Mouse (Mus musculus) thymus, postnatal 36 days (tissue): ENCODE measurements around the gene Parva.

ENCODE experiments used
- DNase-seq, 2 experiments: peaks; one replicate each; pipeline ENCODE4 v3.0.0; 2022; ENCODE audit warnings: mixed read lengths in 2 of 2

Gene Parva

DNA sequence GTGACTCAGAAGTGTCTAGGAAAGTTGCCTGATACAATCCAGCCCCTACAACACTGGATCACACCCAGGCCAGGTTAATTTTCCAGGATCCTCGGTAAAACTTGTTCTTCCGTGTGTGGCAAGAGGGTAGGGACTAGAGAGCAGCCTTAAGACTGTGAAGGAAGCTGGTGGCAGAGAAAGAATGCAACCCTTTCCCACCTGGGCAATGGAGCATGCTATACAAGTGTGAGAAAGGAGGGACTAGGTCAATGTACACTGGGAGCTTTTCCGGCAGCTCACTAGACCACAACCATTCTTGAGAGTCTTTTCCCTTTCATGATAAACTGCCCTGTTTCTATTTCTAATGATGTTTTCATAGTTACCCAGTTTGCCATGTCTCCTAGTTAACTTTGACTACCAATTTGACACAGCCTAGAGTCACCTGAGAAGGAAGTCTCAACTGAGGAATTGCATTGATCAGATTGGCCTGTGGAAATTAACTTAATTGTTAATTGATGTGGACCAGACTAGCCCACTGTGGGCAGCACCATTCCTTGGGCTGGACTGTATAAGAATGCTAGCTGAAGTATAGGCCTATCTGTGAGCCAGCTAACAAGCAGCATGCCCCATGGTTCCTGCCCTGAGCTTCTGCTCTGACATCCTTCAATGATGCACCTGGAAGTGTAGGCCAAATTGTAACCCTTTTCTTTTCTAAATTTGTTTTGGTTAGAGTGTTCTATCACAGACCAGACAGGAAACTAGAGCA, 186.9 kb downstream of the Parva start:
- no peak for DNase-seq

DNA sequence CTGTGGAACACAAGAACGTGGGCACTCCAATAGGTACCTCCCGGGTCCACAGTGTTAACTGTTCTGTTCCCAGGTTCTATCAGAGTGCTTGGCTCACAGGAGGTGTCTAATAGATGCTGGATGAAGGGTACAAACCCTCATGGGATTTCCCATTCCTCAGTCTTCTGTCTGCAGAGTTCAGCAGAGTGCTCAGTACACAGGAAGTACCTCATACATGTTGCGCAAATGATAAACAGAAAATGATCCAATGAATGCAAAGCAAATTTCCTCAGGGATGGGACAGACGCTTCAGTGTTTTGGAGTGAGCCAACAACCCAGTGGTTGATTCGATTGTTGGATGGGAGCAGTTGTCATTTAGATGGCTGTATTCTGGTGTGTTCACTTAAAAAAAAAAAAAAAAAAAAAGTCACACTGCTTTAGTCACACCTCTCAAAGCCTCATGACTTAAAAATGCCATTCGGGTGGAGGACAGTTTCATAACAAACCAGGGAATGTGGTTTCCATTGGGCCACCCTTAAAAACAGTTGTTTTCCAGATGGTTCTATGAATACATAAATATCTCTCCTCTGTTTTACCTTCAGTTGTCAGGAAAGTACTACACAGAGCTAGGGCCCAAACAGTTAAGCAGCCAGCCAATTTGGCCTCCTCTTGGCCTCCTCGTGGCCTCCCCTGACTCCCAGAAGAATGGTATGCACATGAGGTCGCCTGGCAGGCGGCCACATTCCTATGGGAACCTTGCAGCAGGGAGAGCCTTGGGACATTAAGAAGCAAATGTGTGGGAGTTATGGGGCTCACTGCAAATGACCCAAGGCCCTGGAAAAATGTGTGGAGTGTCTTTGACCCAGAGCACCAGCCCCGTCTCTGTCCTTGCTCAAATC, 187.7 kb downstream of the Parva start:
- DNase-seq = no peak

DNA sequence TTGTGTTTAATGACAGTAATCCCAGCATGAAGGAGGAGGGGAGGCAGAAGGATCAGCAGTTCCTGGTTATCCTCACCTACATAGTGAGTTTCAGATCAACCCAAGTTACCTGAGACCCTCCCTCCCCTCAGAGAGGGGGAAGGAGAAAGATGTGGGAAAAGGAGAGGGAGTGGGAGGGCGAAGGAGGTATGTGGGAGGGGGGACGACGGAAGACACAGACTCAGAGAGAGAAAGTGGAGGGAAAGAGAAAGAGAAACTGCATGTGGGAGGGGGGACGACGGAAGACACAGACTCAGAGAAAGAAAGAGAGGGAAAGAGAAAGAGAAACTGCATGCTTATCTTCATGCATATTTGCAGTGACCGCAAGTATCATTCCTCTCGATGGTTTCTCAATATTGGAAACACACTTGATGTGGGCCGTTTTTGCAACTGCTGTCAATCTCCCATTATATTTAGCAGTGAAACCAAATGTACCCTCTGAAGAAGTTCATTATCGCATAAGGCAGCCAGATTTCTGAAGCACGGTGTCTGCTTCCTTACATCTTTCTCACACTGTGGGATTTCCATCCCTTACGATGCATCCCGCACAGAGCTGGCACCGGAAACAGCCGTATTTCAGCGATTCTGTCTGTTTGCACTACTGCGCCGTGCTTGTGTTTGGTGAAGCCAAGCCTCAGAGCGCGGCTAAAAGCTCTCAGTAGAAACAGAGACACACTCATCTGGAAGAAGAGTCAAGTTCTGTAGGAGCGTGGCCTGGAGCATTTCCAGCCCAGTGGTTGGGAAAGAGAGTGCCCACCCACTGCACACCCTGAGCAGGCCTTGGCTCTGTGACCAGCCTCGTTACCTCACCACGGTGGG, 193.2 kb downstream of the Parva start:
- no peak for DNase-seq

DNA sequence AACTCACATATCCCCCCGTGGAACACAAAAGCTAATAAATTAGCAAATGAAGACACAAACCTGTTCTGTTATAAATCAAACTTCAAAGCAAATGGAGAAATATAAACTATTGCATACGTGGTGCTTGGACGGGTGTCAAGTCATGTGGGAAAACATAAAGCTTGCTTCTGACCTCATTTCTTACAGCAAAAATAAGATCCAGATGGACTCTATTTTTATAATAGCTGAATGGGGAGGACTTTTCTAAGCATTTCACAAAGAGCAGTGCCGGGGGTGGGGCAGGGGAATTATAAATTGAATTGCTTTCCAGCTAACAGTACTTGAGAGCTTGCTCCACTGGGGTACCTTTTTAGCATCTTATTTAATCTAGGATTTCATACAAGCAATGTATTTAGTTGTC, 200.2 kb downstream of the Parva start:
- no peak for DNase-seq

DNA sequence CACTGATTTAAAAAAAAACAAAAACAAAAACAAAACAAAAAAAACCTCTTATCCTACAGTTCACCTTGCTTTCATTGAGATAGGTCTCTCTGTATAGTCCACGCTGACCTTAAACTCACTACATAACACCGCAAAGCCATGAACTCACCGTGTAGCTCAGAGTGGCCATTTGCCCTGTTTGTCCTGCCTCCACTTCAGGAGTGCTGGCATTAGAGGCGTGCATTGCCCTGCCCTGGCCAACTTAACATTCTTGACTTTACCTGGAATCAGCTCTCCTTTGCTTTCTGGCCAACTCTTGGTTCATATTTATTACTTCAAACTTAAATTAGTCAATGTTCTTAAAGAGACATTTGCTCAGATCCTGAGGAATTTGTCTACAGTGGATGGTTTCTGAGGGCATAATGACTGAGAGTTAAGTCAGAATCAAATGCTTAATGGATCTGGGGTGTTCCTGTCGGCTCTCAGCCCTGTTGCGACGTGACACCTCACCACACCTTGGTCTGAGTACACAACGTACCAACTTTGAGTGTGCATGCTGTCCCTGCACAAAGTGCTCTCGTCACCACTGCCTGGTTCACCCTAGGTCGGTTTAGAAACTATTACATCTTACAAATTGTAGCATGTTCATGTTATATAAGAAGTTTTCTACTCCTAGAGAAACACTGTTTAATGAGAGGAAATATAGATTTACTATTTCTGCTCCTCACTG, 207.4 kb downstream of the Parva start:
- DNase-seq = no peak

DNA sequence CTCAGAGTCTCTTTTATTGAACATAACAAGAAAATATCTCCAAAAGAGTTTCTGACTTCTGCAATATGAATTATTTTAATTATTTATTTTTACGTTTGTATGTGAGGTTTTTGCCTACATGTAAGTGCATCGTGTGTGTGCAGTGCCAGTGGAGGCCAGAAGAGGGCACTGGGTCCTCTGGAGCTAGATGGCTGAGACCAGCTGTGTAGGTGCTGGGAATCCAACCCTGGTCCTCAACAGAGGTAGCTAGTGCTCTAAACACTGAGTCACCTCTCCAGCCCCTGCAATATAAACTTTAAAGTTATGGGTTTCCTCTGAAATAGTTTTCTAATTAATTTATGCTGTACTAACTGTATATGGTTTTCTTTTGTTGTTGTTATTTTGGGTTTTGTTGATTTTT, 208.6 kb downstream of the Parva start:
- no peak for DNase-seq
